Mouse (Mus musculus): ENCODE results near the gene Pde6h.
"Not testable (repeated sequence)": the region's sequence is repeated elsewhere in the genome, so short reads cannot be mapped to it uniquely, and the experiment has no call there.

The Pde6h gene

DNA sequence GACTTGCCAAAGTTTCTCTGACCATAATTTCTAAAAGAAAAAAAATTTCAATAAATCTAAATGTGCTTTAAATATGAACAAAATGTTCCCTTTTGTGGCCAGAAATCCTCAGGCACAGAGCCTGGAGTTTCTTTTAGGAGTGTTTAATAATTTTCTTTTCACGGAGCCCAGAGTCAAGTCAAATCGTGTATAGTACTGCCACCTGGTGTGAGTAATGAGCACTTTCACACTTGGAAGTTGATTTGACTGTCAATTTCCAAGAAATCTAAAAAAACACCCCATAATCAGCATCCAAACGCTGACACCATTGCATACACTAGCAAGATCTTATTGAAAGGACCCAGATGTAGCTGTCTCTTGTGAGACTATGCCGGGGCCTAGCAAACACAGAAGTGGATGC is 45.2 kb downstream of the Pde6h start:
- not testable (repeated sequence) for DNase-seq (ENCODE audit: low read depth in 1 of 2, low spot score in 2 of 2)

DNA sequence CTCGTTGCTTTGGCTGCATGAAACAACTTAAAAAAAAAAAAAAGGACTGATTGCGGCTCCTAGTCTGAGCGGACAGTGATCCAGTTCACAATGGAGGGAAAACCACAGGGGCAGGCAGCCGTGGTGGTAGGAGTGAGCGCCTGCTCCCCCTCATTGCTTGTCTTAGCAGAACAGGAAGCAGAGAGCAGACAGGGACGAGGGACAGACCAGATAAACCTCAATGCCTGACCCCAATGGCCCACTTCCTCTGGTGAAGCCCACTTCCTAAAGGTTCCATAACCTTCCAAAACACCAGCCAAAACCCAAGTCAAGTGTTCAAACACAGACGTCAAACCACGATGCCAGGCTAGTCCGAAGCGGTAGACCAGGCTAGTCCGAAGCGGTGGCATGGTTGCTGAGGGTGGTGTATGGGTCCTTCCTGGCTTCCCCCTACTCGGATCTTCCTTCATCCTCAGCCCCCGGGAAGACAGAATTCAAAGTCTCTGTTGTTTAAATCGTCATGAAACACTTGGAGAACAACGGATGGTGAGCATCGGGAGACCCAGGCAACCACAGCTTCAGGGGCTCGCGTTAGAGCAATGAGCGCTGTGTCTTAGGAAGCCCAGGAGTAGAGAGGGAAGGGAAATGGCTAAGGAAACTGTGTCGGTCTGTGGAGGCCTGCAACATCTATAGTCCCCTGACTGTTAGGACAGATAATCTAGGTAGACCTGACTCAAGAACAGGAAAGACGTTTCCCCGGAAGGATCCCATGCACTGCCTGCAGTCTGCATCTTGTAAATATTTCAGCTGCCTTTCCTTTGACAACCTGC is 55.8 kb downstream of the Pde6h start:
- DNase-seq (ENCODE audit: low read depth in 1 of 2, low spot score in 2 of 2), result no peak

GRCm38 (mm10) chr6:136980331-136980746 is 56.7 kb downstream of the Pde6h start:
- DNase-seq (ENCODE audit: low read depth in 1 of 2, low spot score in 2 of 2), result no peak

GRCm38 (mm10) chr6:136982581-136982980 is 58.9 kb downstream of the Pde6h start:
- DNase-seq (ENCODE audit: low read depth in 1 of 2, low spot score in 2 of 2), result no peak

DNA sequence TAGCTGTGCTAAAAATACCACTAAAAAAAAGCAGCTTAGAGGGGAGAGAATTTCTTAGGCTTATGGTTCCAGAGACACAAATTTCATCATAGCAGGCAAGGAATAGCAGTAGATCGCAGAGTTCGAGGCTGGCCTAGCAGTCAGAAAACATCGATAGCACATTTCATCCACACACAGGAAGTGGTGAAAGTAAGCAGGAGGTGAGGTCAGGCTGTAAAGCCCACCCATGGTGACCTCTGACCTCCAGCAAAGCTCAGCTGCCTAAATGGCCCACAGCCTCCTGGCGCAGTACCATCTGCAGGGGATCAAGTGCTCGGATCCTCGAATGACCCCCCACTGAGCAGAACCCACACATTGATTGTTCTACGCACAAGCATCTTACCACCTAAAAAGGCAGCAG is 59.6 kb downstream of the Pde6h start:
- no peak for DNase-seq (ENCODE audit: low read depth in 1 of 2, low spot score in 2 of 2)

GRCm38 (mm10) chr6:136986019-136986418 is 62.4 kb downstream of the Pde6h start:
- no peak for DNase-seq (ENCODE audit: low read depth in 1 of 2, low spot score in 2 of 2)

GRCm38 (mm10) chr6:136986718-136987117 is 63.1 kb downstream of the Pde6h start:
- no peak for DNase-seq (ENCODE audit: low read depth in 1 of 2, low spot score in 2 of 2)

- DNase-seq (ENCODE audit: low read depth in 1 of 2, low spot score in 2 of 2), result no peak
These were observed 65.0 kb downstream of the Pde6h start for GRCm38 (mm10) chr6:136988536-136989060.

- DNase-seq (ENCODE audit: low read depth in 1 of 2, low spot score in 2 of 2), result no peak
These were observed 66.3 kb downstream of the Pde6h start for GRCm38 (mm10) chr6:136989824-136990497.

- no peak for DNase-seq (ENCODE audit: low read depth in 1 of 2, low spot score in 2 of 2)
These were observed 66.9 kb downstream of the Pde6h start for GRCm38 (mm10) chr6:136990557-136990956.

DNA sequence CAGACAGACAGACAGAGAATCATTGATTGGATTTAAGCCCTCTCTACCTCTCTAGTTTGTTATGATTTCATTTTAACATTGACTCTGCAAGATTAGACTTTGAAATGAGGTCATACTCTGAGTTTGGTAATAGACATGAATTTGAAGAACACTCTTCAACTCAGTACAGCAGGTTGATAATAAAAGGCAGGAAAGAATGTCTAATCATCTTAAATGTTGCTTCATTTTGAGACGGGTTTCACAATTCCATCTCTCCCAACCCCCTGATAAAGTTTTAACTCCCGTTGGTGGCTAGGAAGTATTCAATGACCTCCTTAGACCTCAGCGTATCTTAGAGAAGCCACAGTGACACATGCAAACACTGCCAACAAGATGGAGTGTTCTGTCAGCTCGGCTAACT is 69.9 kb downstream of the Pde6h start:
- DNase-seq (ENCODE audit: low read depth in 1 of 2, low spot score in 2 of 2), result no peak

GRCm38 (mm10) chr6:136995533-136995932 is 71.9 kb downstream of the Pde6h start:
- no peak for DNase-seq (ENCODE audit: low read depth in 1 of 2, low spot score in 2 of 2)

GRCm38 (mm10) chr6:136996336-136996735 is 72.7 kb downstream of the Pde6h start:
- no peak for DNase-seq (ENCODE audit: low read depth in 1 of 2, low spot score in 2 of 2)

DNA sequence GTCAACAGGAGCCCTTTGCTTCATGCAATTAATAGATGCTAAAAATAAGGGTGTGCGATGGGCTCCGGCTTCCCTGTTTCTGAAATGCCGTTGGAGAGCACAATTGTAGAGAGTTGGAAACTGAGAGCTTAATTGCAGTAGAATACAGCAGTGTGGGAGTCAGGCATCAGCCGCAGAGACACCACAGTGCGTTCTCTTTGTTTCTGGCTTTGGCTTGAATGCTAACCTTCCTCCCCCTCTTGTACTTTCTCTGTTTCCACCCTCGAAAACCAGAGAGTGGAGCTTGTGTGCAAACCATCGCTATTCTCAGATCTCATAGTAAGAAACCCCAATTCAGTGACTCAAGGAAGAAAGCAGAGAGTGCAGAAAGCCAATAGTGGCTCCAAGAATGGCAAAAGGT is 74.5 kb downstream of the Pde6h start:
- DNase-seq (ENCODE audit: low read depth in 1 of 2, low spot score in 2 of 2), result no peak

- no peak for DNase-seq (ENCODE audit: low read depth in 1 of 2, low spot score in 2 of 2)
These were observed 75.4 kb downstream of the Pde6h start for GRCm38 (mm10) chr6:136999009-136999408.

DNA sequence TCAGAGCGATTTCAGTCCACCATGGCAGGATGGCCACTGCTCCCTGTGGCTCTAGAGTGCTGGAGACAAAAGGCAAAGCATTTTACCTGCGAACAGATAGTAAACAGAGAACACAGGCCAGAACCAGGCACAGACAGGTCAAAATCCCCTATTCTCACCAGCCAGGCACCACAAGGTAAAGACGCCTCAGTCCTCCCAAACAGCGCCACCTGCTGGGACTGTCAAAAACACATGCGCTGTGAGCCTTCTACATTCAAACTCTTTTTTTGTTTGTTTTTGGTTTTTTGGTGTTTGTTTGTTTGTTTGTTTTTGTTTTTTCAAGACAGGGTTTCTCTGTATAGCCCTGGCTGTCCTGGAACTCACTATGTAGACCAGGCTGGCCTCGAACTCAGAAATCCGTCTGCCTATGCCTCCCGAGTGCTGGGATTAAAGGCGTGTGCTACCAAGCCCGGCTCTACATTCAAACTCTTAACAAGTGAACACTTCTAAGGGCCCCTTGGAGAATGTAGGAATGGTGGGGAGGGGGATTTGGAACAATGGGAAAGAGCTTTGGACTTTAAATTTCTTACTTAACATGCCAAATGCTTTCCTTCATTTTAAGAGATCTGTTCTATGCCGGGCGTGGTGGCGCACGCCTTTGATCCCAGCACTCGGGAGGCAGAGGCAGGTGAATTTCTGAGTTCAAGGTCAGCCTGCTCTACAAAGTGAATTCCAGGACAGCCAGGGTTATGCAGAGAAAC is 76.2 kb downstream of the Pde6h start:
- no peak for DNase-seq (ENCODE audit: low read depth in 1 of 2, low spot score in 2 of 2)

GRCm38 (mm10) chr6:137000706-137001105 is 77.1 kb downstream of the Pde6h start:
- no peak for DNase-seq (ENCODE audit: low read depth in 1 of 2, low spot score in 2 of 2)

- DNase-seq (ENCODE audit: low read depth in 1 of 2, low spot score in 2 of 2), result no peak
These were observed 77.9 kb downstream of the Pde6h start for GRCm38 (mm10) chr6:137001267-137002168.

DNA sequence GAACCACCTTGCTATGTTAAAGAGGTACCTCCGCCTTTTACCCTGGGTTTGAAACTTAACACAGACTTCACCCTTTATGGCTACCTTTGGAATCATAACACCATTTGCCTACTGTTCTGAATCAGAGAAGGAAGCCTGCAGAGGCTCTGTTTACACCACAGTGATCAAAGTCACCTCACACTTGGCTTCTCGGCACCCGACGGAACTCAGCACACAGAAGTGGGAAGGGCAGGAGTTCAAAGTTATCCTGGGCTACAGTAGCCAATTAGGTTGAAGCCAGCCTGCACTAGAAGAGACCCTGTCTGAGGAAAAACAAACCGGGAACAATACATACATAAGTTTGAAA is 78.5 kb downstream of the Pde6h start:
- no peak for DNase-seq (ENCODE audit: low read depth in 1 of 2, low spot score in 2 of 2)

DNA sequence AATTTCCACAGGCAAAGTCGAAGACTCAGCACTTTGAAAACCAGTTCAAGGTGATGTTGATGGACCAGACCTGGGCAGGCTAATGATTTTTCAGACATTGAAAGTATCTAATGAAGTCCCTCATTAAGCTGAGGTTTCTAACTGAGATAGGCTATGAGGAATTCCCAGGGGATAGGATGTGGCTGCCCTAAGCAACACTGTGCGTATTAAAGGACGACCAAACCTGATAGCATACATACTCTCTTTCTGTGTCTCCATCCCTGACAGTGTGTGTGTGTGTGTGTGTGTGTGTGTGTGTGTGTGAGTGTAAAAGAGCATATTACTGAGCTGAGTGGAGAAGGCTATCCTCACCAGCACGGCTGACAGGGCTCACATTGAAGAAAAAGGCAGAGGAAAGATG is 80.7 kb downstream of the Pde6h start:
- DNase-seq (ENCODE audit: low read depth in 1 of 2, low spot score in 2 of 2), result no peak

DNA sequence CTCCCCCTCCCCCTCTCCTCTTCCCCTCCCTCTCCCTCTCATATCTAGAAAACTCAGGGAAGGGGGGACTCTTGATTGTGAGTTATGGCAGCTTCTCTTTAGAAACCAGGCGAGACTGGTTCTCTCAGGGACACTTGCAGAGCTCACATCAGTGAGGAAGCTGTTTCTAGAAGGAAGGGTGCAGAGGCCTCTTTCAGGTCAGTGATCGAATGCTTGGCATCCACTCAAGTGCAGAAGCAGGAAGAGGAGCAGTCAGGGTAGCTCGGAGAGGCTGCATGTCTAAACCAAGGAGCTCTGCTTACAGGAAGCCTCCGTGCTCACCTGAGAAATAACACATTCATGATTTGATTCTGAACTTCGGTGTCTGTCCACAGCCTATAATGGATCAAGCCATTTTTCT is 87.6 kb downstream of the Pde6h start:
- DNase-seq (ENCODE audit: low read depth in 1 of 2, low spot score in 2 of 2), result no peak
